Mouse (Mus musculus): Measurements from ENCODE around the gene Extl2.

Gene Extl2

DNA sequence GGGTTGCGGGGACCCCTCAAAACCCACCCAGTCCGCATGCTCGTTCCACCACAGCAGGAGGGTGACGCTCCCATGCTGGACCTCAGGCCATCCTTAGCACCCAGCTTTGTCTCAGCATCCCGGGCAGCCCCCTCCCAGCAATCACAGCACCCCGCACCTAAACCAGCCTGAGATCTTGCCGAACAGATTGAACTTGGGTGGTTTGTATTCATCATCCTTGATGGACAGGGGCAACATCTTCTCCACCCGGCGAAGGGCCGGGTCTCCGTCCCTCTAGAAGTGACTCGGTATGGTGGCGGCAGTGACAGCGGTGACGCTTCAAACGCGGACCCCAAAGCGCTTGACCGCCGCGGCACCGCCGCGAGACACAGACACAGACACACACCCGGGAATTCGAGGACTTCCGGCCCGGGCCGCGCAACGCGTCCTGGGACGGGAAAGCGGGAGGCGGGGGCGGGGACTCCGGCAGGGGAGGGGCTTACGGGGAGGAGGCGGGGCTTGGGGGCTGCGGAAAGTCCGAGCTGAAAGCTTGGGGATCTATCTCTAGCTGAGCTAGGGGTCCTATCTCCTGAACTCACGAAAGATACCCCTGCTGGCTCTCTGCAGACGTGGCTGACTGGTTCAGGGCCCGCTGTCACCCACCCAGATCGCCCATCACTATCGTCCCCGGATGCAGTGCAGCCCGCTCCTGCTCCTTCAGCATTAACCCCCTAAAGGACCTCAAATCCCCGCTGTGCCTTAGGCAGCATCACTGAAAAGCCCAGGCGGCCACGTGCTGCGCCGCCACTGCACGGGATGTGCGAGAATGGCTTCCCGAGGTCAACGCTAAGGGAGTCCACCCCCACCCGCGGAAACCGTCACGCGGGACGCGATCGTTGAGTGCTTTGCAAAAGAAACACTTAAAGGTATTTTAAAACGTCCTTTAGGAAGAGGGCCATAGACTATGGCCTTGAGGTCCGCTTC lies at the start of gene Extl2, which contains the start of gene Slc30a7:
Extl2 (plus strand) TSS at position 485 of the 963 bp plus-strand sequence.
Slc30a7 (minus strand) TSS at position 429 of the 963 bp plus-strand sequence.
- peak; percentile 74 to 88 for DNase-seq (ENCODE audit: low spot score in 2 of 2)

GRCm38 (mm10) chr3:115961311-115962027 lies 45.8 kb upstream of the Extl2 start:
- DNase-seq (ENCODE audit: low spot score in 2 of 2) = peak in 1 of 2 experiments; percentile 2

DNA sequence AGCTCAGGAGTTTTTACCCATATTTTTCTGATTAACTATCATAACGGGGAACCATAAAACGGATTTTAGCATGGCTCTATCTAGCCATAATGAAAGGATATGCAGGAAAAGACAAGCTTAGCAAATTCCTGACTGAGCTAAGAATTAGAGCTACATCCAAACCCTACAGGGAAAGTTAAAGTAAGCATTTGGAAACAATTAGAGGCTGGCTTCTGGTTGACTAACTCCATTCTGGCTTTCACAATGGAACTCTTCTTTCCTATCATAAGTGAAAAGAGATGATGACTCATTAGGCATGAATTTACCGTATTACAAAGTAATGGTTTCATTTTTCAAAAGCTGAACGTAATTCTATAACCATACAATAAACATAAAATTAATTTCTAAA lies 45.2 kb upstream of the Extl2 start:
- DNase-seq (ENCODE audit: low spot score in 2 of 2) = no peak

GRCm38 (mm10) chr3:115963597-115963996 lies 43.7 kb upstream of the Extl2 start:
- DNase-seq (ENCODE audit: low spot score in 2 of 2) = no peak

DNA sequence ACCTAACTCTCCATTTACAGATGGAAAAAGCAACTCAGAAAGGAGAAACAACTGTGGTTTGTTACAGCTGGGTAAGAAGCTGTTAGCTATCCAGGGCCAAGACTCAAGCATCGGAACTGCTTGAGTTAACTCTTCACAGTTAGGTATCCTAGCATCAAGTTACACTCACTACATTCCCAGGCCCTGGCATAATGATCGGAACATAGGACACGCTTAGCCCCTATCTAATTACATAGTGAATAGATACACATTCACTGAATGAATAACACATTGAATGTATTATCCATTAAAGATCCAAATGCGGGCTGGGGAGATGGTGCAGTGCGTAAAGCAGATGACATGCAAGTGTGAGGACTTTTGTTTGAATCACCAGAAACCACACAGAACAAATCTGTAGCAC lies 43.2 kb upstream of the Extl2 start:
- no peak for DNase-seq (ENCODE audit: low spot score in 2 of 2)

- DNase-seq (ENCODE audit: low spot score in 2 of 2) = no peak
These were observed 38.3 kb upstream of the Extl2 start for GRCm38 (mm10) chr3:115968745-115969530.

- DNase-seq (ENCODE audit: low spot score in 2 of 2) = no peak
These were observed 36.0 kb upstream of the Extl2 start for GRCm38 (mm10) chr3:115971045-115971785.

- DNase-seq (ENCODE audit: low spot score in 2 of 2) = no peak
These were observed 35.2 kb upstream of the Extl2 start for GRCm38 (mm10) chr3:115971891-115972646.

DNA sequence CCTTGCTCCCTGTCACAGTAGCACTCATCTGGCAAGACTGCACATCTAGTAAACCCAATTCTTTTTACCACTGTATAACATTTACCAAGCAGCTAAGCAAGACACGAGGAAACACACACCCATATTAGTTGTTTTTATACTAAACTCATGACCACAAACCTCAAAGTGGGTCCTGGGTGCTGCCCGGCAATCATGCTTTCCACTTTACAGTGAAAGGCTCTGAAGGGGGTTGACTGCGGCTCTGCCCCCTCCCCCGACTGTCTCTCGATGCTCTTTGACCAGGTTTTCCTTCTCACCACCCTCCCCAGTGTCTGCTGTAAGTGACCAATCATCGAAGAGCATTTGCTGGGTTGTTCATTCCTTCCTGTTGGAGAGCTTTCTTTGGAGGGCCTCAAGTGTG lies 33.0 kb upstream of the Extl2 start:
- DNase-seq (ENCODE audit: low spot score in 2 of 2) = no peak

- no peak for DNase-seq (ENCODE audit: low spot score in 2 of 2)
These were observed 32.3 kb upstream of the Extl2 start for GRCm38 (mm10) chr3:115974995-115975394.

- DNase-seq (ENCODE audit: low spot score in 2 of 2) = no peak
These were observed 28.3 kb upstream of the Extl2 start for GRCm38 (mm10) chr3:115979000-115979399.

DNA sequence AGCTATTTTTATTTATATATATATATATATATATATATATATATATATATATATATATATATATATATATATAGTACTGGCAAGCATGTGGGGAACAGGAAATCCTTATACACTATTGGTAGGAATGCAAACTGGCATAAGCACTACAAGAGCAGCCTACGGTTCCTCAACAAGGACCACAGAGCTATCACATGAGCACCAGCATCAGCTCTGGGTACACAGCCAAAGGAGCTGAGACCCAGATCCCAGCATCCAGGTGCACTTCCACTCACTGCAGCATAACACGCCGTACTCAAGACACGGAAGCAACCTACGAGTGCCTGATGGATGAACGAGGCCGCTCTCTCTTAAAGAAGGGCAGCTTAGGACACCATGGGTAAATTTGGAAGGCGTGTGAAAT lies 24.0 kb upstream of the Extl2 start:
- DNase-seq (ENCODE audit: low spot score in 2 of 2) = no peak

GRCm38 (mm10) chr3:115984653-115985052 lies 22.6 kb upstream of the Extl2 start:
- no peak for DNase-seq (ENCODE audit: low spot score in 2 of 2)

- DNase-seq (ENCODE audit: low spot score in 2 of 2) = no peak
These were observed 21.9 kb upstream of the Extl2 start for GRCm38 (mm10) chr3:115985183-115985892.

GRCm38 (mm10) chr3:115992103-115992502 lies 15.2 kb upstream of the Extl2 start:
- no peak for DNase-seq (ENCODE audit: low spot score in 2 of 2)

GRCm38 (mm10) chr3:115992588-115992987 lies 14.7 kb upstream of the Extl2 start:
- no peak for DNase-seq (ENCODE audit: low spot score in 2 of 2)

DNA sequence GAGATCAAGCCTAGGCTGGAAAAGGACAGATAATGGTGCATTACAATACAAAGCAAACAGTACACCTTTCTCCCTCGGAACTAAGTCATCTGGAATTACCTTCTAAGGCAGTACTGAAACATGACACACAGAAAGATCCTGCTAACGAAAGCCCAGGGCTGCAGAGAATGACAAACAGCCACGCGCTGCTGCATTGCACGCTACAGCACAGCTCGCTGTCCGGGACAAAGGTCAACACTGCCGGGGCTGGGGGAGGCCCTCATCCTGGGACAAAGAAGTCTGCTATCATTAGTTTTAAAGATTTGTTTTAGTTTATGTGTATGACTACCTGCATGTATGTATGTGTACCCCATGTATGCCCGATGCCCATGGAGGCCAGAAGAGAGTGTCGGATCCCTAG lies 14.2 kb upstream of the Extl2 start:
- DNase-seq (ENCODE audit: low spot score in 2 of 2) = no peak

DNA sequence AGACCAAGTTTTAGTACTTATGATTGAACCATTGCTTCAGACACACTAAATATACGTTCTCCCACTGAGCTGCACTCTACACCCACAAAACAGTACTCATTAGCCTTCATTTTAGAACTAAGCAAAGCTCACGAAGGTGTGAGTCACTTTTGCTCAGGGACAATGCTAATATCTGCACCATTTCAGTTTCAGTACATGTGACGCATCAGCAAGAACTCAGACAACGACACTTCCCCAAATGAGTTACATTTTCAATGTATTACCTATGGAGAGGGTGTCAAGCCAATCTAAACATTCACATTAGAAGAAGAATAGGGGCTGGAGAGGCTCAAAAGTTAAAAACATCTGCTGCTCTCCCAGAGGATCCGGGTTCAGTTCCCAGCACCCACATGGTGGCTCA lies 10.3 kb upstream of the Extl2 start:
- no peak for DNase-seq (ENCODE audit: low spot score in 2 of 2)

- peak in 1 of 2 experiments; percentile 30 for DNase-seq (ENCODE audit: low spot score in 2 of 2)
These were observed 831 bp upstream of the Extl2 start for GRCm38 (mm10) chr3:116006284-116006977.
